Mouse (Mus musculus) heart, embryonic 12.5 days (tissue): ENCODE measurements around the gene Cox15. TPM values are rescaled to one million over a fixed set of nuclear protein-coding genes. Genes with fewer than 3 reads are reported as not detected.

Experiments
- ATAC-seq: fragments of 200-750 bp; cut with Nextera tagmentation; 2 replicates; pipeline ENCODE4 v1.8.0; 2017; ENCODE audit warnings: moderate TSS enrichment, moderate library complexity; ENCODE audit not compliant: insufficient number of reproducible peaks, low FRiP score
- H3K27ac ChIP-seq: fragments of 300-500 bp; sonication (generic); 2 replicates; pipeline ENCODE4 v1.5.1; 2016; ENCODE audit warnings: mild to moderate bottlenecking, moderate library complexity; ENCODE audit not compliant: poor library complexity, severe bottlenecking
- H3K27me3 ChIP-seq: fragments of 300-500 bp; sonication (generic); replicated peaks from 2 replicates; pipeline ENCODE4 v1.6.1; 2016; ENCODE audit warnings: mild to moderate bottlenecking, moderate library complexity
- H3K36me3 ChIP-seq: fragments of 300-500 bp; sonication (generic); 2 replicates; pipeline ENCODE4 v1.6.1; 2016; ENCODE audit warnings: mild to moderate bottlenecking, moderate library complexity
- H3K4me1 ChIP-seq: fragments of 300-500 bp; sonication (generic); replicated peaks from 2 replicates; pipeline ENCODE4 v1.6.1; 2016; ENCODE audit warnings: mild to moderate bottlenecking
- H3K4me2 ChIP-seq: fragments of 300-500 bp; sonication (generic); 2 replicates; pipeline ENCODE4 v1.6.1; 2016; ENCODE audit warnings: mild to moderate bottlenecking, moderate library complexity
- H3K4me3 ChIP-seq: fragments of 300-500 bp; sonication (generic); 2 replicates; pipeline ENCODE4 v1.5.1; 2016; ENCODE audit warnings: mild to moderate bottlenecking
- H3K9ac ChIP-seq: fragments of 300-500 bp; sonication (generic); 2 replicates; pipeline ENCODE4 v1.6.1; 2016; ENCODE audit warnings: mild to moderate bottlenecking, moderate library complexity
- H3K9me3 ChIP-seq: fragments of 300-500 bp; sonication (generic); replicated peaks from 2 replicates; pipeline ENCODE4 v1.6.1; 2016; ENCODE audit warnings: mild to moderate bottlenecking, moderate library complexity
- WGBS: fragments of 180-500 bp; shearing (Covaris S2); methylation state at CpG from one replicate; pipeline ENCODE4 v1.1.7; 2016; 5-methylcytosine and 5-hydroxymethylcytosine counted together
- polyA plus RNA-seq: library from polyadenylated mRNA; unstranded; fragments of >200 nt; fragmentation: Nextera tagmentation; extraction: Ambion mirVana; gene quantifications from 2 replicates; pipeline ENCODE4 v1.2.1, GENCODE M21; 2016

The Cox15 gene
- 12.3 and 13.0 TPM in 2 replicates for polyA plus RNA-seq

DNA sequence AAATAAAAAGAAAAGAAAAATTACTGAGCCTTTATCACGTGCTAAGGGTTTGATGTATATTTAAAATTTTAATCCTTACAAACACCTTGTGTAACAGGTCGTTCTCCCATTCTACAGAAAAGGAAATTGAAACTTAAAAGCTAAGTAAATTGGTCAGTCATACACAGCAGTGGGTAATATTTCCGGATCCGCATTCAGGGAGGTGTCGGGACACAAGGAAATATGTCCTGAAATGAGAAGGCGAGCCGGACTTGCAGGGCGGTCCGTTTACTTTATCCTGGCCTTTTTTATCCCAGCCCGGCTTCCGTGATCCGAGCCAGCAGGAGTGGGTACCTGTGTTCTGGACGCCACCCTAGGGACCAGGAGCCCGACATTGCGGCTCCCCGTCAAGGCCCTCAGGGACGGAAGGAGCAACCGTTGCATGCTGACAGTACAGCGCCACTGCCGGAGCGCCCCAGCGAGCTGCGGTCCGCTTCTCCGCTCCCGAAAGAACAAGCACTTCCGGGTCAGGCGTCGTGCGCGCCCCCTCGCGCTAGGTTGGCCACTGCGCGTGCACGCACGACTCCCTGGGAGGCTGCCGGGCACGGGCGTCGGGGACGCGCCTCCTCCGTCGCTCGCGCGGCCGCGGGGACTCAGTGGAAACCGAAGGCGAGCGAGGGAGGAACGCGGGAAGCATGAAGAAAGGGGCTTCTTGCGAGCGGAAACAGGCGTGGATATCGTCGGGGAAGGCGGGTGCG lies at the start of gene Cox15, which contains the start of gene Cutc:
Gene Cox15 (minus strand): TSS at position 512 of the 737 bp plus-strand sequence.
Gene Cutc (plus strand): TSS at position 508 of the 737 bp plus-strand sequence.
- Histone ChIP-seq H3K9ac (peak within 1 kb of the TSS; percentile 82), H3K27me3 (no peaks in the 10 kb centered on the region), H3K4me2 (peak within 1 kb of the TSS; percentile 61), H3K4me3 (peak within 1 kb of the TSS; percentile 74), H3K4me1 (peaks cover 14% of the 10 kb centered on the region; the same call in 1 of the 2 replicates), H3K27ac (peak within 1 kb of the TSS; percentile 92), H3K36me3 (peaks cover 31% of the 10 kb centered on the region), H3K9me3 (no peaks in the 10 kb centered on the region)
- WGBS = under 1% methylated on average over 62 of the region's 62 CpGs
- peak; percentile 90 for ATAC-seq

DNA sequence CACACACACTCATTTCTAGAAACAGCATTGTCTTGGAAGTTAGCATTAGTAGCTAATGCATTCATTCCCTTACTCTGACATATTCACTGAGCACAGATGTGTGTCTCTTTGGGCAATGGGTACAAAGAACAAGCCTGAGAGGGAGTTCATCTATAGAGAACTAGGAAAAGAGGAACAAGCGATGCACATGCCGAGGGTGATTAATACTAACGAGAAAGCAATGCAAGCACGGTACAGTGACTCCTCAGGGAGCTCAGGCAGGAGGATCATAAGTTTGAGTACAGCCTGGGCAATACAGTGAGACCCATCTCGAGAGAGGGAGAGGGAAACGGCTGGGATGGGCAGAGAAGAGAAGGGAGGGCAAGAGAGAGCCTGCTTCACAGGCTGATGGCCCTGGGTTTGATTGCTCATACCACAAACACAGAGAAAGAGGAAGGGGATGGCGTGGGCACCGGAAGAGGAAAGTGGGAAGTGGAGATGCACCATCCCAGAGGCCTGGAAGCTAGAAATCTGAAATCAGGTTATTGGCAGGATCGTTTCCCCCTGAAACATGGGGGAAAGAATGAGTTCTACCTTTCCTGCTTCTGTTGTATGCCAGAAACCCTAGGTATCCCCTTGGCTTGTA lies 48.7 kb upstream of the Cox15 start:
- Histone ChIP-seq H3K27me3 (no peaks in the 10 kb centered on the region), H3K27ac (no peak overlapping the region), H3K9me3 (no peaks in the 10 kb centered on the region), H3K36me3 (no peaks in the 10 kb centered on the region), H3K4me2 (no peak overlapping the region), H3K4me3 (no peak overlapping the region), H3K9ac (no peak overlapping the region), H3K4me1 (no peaks in the 10 kb centered on the region)
- ATAC-seq = no peak
- WGBS = 69% methylated on average over 9 of the region's 9 CpGs

DNA sequence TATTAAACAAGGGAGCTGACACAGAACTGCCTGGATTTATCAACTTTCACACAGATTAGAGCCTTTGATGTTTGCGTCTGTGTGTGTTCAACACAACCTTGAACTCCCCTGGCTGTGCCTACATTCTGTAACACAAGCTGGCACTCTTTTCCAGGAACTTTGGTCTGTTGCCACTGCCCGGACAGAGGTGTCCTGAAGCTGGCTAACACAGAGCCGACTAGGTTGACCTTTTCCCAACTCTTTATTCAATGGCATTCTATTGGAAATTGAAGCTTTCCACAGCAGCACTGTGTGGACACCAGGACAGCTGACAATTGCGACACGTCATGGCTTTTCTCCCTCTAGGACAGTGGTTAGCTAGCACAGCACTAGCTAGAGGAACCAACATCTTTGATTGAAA lies 44.4 kb upstream of the Cox15 start:
- Histone ChIP-seq H3K4me2 (no peak overlapping the region), H3K9ac (no peak overlapping the region), H3K4me1 (no peaks in the 10 kb centered on the region), H3K4me3 (no peak overlapping the region), H3K9me3 (no peaks in the 10 kb centered on the region), H3K36me3 (no peaks in the 10 kb centered on the region), H3K27ac (no peak overlapping the region), H3K27me3 (no peaks in the 10 kb centered on the region)
- 62% methylated on average over 5 of the region's 5 CpGs for WGBS
- ATAC-seq = no peak

DNA sequence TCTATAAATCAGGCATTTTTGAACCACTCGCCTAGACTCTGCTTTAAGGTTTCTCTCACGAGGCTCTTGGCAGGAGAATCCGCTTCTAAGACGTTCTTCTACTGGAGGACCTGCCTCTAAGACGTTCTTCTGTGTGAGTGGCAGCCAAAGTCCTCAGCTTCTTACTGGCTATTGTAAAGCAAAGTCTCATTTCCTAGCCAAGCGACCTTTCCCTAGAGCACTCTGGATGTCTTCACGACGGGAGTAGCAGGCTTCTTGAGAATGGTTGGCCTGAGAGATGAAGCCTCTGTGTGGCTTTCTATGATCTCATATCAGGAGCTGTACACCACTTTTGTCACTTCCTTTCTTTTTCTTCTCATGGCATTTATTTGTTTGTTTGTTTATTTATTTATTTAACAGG lies 42.7 kb upstream of the Cox15 start:
- Histone ChIP-seq H3K36me3 (no peaks in the 10 kb centered on the region), H3K27ac (no peak overlapping the region), H3K9ac (no peak overlapping the region), H3K4me1 (no peaks in the 10 kb centered on the region), H3K9me3 (no peaks in the 10 kb centered on the region), H3K4me2 (no peak overlapping the region), H3K4me3 (no peak overlapping the region), H3K27me3 (no peaks in the 10 kb centered on the region)
- no peak for ATAC-seq
- WGBS = 79% methylated on average over 8 of the region's 8 CpGs

DNA sequence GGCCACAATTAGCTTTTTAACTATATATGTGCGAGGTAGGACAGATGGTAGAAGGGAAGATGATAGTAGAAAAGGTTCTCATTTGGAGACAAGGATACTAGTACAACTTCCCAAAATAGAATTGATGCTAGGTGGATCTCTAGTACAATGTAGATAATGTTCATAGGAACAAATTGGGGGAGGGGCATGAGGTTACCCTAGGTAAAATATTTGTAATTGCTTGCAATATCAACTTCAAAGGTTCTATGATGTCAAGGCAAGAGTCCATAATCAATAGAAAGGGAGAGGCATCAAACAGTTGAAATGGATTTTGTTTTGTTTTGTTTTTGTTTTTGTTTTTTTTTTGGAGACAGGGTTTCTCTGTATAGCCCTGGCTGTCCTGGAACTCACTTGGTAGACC lies 41.2 kb upstream of the Cox15 start:
- Histone ChIP-seq H3K4me2 (no peak overlapping the region), H3K9ac (no peak overlapping the region), H3K4me3 (no peak overlapping the region), H3K9me3 (no peaks in the 10 kb centered on the region), H3K36me3 (no peaks in the 10 kb centered on the region), H3K4me1 (no peaks in the 10 kb centered on the region), H3K27me3 (no peaks in the 10 kb centered on the region), H3K27ac (no peak overlapping the region)
- ATAC-seq = no peak
- WGBS = 88% methylated on average over 1 of the region's 1 CpGs

DNA sequence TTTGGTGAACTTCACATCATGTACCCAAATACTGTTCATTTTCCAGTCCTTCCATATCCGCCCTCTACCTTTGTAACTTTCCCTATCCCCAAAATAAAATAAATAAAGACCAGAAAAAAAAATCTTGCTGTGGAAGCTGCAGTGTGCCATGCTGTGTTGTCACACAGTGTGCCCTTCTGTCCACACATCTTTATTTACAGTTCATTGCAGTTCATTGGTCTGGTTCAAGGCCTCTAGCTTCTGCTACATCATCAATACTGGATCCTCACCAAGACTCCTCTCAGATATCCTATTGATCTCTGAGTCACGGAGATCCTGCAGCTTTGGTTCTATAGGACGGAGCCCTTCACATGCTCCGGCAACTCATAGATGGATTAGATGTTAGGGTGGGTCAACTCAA lies 39.7 kb upstream of the Cox15 start:
- Histone ChIP-seq H3K9ac (no peak overlapping the region), H3K4me3 (no peak overlapping the region), H3K36me3 (no peaks in the 10 kb centered on the region), H3K27me3 (no peaks in the 10 kb centered on the region), H3K27ac (no peak overlapping the region), H3K9me3 (no peaks in the 10 kb centered on the region), H3K4me2 (no peak overlapping the region), H3K4me1 (no peaks in the 10 kb centered on the region)
- 73% methylated on average over 4 of the region's 4 CpGs for WGBS
- ATAC-seq = no peak

DNA sequence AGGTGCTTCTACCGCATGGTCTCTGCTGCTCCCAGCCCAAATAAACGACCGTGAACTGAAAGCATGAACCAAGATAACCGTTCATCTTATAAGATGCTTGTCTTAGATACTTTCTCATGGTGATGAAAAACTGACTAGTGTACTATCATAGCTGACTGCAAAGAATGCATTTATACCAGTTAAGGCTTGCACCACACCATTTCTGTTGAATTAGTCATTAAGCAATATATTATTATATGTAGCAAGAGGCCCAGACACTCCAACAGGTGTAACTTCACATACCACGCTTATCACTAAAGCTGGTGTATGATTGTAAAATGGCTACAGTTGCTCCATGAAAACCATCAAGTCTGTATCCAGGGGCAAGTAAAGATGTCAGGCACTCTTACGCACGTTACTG lies 37.0 kb upstream of the Cox15 start:
- Histone ChIP-seq H3K4me1 (no peaks in the 10 kb centered on the region), H3K9me3 (no peaks in the 10 kb centered on the region), H3K27me3 (no peaks in the 10 kb centered on the region; the same call in 1 of the 2 replicates), H3K4me3 (no peak overlapping the region), H3K27ac (no peak overlapping the region), H3K36me3 (no peaks in the 10 kb centered on the region), H3K4me2 (no peak overlapping the region), H3K9ac (no peak overlapping the region)
- 82% methylated on average over 7 of the region's 7 CpGs for WGBS
- ATAC-seq = no peak

DNA sequence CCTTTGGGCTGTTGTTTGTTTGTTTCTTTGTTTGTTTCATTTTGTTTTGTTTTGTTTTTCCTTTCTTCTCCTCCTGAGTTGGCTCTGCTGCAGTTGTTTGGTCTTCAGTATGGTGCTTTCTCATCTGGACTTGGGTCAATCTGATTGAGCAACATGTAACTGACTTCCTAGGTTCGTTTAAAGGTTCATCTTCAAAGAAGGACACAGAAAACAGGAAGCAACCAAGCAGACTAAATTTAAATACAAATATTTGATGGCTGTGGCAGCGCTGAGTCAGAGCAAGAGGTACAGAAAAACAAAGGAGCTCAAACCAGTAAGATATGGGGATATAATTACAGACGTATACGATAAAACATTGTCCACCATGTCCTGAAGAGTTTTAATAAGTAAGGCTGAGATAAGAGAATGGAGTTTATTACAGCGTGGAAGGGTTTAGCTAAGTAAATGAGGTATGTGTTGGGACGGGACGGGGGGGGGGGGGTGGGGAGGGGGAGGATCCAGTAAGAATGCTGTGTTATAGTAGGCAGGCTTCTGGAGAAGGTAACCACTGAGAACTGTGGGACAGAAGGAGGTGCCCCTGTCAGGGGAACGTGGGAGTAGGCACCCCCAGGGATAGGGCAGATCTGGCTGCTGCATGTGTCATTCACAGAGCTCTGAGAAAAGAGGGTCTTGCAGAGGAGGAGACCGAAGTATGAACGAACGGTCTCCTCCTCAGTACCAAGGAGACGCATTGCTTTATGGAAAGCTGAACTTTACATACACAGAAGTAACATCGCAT lies 33.6 kb upstream of the Cox15 start:
- H3K36me3 ChIP-seq = no peaks in the 10 kb centered on the region

DNA sequence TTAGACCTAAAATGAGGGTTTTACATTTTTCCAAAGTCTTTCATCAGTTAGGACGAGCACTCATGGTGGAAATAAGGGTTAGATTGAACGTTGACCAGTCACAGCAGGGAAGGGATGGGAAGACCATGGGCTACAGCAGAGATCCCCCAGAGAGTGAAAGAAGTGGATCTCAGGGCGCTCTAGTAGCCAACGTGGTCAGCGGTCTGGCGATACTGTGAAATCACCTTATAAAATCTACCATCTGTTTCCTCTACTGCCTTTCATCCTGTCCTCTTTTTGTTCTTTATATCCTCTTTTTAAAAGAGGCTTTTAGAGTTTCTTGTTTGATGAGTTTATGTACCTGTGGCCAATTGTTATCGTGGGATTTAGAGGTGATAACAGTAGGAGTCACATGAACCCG lies 32.0 kb upstream of the Cox15 start:
- Histone ChIP-seq H3K9me3 (no peaks in the 10 kb centered on the region), H3K9ac (no peak overlapping the region), H3K27me3 (peaks cover 3% of the 10 kb centered on the region; the same call in 1 of the 2 replicates), H3K4me3 (no peak overlapping the region), H3K4me2 (no peak overlapping the region), H3K27ac (no peak overlapping the region), H3K36me3 (no peaks in the 10 kb centered on the region), H3K4me1 (no peaks in the 10 kb centered on the region)
- 69% methylated on average over 8 of the region's 8 CpGs for WGBS
- ATAC-seq = no peak

More for the DNA sequence above, 33.6 kb upstream of the Cox15 start:
- Histone ChIP-seq H3K4me2 (no peak overlapping the region), H3K27ac (no peak overlapping the region), H3K9me3 (no peaks in the 10 kb centered on the region), H3K9ac (no peak overlapping the region), H3K4me3 (no peak overlapping the region), H3K27me3 (peaks cover 3% of the 10 kb centered on the region; the same call in 1 of the 2 replicates), H3K4me1 (no peaks in the 10 kb centered on the region)
- WGBS = 74% methylated on average over 13 of the region's 13 CpGs
- no peak for ATAC-seq

DNA sequence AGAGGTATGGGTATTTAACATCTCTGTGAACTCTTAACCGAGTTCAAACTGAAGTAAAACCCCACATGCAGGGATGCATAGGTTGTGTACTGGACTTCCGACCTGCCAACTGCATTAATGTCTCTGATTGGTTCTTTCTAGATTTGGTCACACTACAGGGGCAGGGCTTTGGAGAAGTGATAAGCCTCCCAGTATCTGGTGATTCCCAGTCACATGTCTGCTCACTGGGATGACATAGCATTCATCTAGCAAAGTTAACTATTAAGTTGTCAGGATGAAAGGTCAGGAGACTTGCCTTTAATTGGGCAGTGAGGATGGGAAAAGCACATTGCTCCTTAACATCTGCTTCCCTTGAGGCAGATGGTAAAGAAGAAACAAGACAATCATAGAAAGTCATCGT lies 29.2 kb upstream of the Cox15 start, which contains the start of gene Abcc2:
Gene Abcc2 (plus strand): TSS at position 213 of the 400 bp plus-strand sequence.
- Histone ChIP-seq H3K4me3 (no peak within 1 kb of the TSS), H3K9ac (no peak within 1 kb of the TSS), H3K36me3 (no peaks in the 10 kb centered on the region), H3K27me3 (peaks cover 3% of the 10 kb centered on the region; the same call in 1 of the 2 replicates), H3K9me3 (no peaks in the 10 kb centered on the region), H3K4me1 (no peaks in the 10 kb centered on the region), H3K27ac (no peak within 1 kb of the TSS), H3K4me2 (no peak within 1 kb of the TSS)
- WGBS = 70% methylated on average over 3 of the region's 3 CpGs
- ATAC-seq = no peak

DNA sequence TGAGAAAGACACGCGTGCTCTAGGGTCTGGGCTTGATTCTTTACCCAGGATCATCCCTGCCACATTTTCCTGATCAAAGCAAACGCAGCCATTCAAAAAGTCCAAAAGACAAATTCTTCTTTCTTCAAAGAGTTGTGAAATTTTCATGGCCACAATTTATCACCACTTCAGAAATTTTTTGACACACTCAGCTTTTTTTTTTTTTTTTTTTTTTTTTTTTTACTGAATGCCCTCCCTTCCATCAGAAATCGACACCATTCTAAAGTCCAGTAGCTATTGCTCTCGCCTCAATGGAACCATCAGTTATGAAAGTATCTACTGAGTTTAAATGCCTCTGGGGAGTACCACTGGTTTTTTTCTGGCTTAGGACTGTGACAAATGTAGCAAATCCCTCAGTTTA lies 27.6 kb upstream of the Cox15 start:
- Histone ChIP-seq H3K4me1 (no peaks in the 10 kb centered on the region), H3K4me2 (no peak overlapping the region), H3K9me3 (no peaks in the 10 kb centered on the region), H3K27ac (no peak overlapping the region), H3K36me3 (no peaks in the 10 kb centered on the region), H3K27me3 (peaks cover 3% of the 10 kb centered on the region; the same call in 1 of the 2 replicates), H3K4me3 (no peak overlapping the region), H3K9ac (no peak overlapping the region)
- no peak for ATAC-seq
- 70% methylated on average over 5 of the region's 5 CpGs for WGBS
